Mouse (Mus musculus): ENCODE results near the gene Zfp61. TPM values are rescaled to one million over a fixed set of nuclear protein-coding genes. Genes with fewer than 3 reads are reported as not detected.
"Not testable (repeated sequence)": the region's sequence is repeated elsewhere in the genome, so short reads cannot be mapped to it uniquely, and the experiment has no call there.

The Zfp61 gene
- total RNA-seq, 2 experiments from 2014 or later = 4.2 to 6.6 TPM

GRCm38 (mm10) chr7:24296386-24296785 is 4.6 kb downstream of the Zfp61 start:
- no peak for DNase-seq

DNA sequence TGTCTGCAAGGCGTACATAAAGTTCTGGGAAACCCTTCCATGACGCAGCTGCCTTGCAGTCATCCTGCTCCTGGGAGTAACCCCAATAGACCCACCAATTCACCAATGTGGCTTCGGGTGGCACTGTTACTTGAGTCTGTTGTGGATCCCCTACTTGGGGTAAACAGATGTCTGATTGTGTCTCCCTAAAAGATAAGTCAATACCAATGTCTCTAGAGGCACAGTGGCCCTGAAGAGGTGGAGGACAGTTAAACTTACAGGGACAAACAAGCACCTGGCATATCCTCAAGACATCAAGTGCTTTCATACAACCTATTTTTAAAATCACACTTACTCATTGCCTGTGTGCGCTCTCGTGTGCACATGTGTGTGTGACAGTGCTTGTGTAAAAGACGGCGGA is 5.7 kb downstream of the Zfp61 start:
- no peak for DNase-seq

DNA sequence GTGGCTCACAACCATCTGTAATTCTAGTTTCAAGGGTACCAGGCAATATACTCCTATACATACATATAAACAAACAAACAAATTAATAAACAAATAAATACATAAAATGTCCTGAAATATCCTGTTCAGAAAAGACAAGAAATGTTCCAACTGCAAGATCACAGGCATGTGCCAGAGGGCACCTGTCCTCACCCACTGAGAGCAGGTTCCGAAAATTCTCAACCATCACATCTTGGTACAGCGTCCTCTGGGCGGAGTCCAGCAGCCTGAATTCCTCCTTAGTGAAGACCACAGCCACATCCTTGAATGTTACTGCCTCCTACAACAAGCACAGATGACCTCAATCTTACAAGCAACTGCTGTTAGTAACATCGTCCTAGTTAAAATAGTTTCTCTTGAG is 6.3 kb downstream of the Zfp61 start:
- DNase-seq = no peak

- no peak for DNase-seq
Observed at GRCm38 (mm10) chr7:24293061-24293851, 7.8 kb downstream of the Zfp61 start.

GRCm38 (mm10) chr7:24291387-24292090 is 9.5 kb downstream of the Zfp61 start:
- DNase-seq = no peak

GRCm38 (mm10) chr7:24290106-24290693 is 10.8 kb downstream of the Zfp61 start:
- DNase-seq = no peak

- no peak for DNase-seq
Observed at GRCm38 (mm10) chr7:24288512-24288911, 12.5 kb downstream of the Zfp61 start.

GRCm38 (mm10) chr7:24287670-24288069 is 13.4 kb downstream of the Zfp61 start:
- DNase-seq = no peak

DNA sequence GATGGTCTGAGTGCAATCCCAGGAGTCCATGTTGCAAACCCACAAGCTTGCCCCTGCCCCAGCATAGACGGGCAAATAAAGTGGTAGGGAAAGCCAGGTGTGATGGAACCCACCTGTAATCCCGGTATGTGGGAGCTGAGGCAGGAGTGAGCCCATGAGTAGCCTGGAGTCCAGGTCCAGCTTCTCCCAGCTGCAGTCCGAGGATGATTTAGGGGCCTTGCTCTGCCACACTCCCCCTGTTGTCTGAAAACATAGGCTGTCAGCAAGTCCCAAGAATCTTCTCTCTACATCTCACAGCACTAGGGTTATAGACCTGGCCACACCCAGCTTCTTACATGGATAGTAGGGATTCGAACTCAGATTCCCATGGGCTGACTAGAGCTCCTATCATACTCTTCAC is 14.1 kb downstream of the Zfp61 start:
- DNase-seq = no peak

GRCm38 (mm10) chr7:24286090-24286489 is 14.9 kb downstream of the Zfp61 start:
- DNase-seq = no peak

GRCm38 (mm10) chr7:24280858-24281145 is 20.2 kb downstream of the Zfp61 start:
- no peak for DNase-seq

DNA sequence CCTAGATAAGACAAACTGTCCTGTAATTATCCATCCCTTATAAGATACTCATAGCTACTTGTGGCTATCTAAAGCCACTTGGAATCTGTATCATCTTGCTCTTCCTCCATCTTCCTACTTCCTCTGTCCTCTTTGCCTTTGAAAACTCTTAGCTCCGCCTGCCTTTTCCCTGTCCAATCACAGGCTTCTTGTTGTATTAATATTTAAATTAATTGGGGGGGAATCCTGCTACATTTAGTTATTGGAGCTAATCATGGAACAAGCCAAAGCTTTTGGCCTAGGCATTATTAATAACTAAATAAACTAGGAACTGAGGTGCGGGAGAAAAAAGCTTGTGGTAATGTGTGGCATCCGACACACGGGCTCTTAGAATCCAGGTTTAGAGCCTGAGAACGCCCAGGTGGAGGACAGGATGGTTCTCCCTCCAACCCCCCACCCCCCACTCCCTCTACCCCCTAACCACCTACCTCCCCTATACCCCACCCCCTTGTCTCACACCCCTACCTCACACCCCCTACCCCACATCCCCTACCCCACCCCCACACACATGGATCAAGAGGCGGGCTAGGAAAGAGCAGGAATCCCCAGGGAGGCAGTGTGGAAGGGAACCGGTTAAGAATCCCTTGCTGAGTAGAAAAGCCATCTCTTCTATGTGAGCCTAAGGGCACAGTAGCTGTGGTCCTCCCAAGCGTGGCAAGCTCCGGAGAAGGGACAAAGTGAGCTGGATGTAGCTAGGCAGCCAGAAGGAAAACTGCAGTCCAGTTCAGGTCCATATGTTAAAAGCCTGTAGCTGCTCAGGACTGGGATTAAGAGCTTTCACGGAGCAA is 20.8 kb downstream of the Zfp61 start:
- DNase-seq = no peak

- not testable (repeated sequence) for DNase-seq
Observed at GRCm38 (mm10) chr7:24278771-24279170, 22.3 kb downstream of the Zfp61 start.

GRCm38 (mm10) chr7:24274456-24274855 is 26.6 kb downstream of the Zfp61 start:
- no peak for DNase-seq

DNA sequence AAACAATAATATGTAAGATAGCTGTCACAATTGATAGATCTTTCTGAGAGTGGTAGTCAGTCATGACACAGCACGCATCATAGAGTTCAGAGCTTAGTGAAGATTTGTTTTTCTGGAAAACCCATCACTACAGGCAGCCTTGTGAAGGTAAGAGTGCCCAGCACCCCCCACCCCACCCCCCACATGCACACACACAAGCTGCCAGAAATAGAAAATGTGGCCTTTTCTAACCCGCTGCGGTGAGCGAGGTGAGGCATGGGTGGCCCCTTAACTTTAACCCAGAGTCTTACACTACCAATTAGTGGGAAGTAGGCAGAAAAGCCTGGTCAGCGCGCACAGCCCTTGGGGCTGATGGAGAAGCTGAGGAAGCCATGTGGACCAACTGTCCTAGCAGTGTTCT is 29.8 kb downstream of the Zfp61 start:
- DNase-seq = no peak

GRCm38 (mm10) chr7:24270288-24270672 is 30.8 kb downstream of the Zfp61 start, which contains the start of gene Zfp93:
TSS of gene Zfp93 (plus strand) at chr7:24270420.
- peak; percentile 76 for DNase-seq

DNA sequence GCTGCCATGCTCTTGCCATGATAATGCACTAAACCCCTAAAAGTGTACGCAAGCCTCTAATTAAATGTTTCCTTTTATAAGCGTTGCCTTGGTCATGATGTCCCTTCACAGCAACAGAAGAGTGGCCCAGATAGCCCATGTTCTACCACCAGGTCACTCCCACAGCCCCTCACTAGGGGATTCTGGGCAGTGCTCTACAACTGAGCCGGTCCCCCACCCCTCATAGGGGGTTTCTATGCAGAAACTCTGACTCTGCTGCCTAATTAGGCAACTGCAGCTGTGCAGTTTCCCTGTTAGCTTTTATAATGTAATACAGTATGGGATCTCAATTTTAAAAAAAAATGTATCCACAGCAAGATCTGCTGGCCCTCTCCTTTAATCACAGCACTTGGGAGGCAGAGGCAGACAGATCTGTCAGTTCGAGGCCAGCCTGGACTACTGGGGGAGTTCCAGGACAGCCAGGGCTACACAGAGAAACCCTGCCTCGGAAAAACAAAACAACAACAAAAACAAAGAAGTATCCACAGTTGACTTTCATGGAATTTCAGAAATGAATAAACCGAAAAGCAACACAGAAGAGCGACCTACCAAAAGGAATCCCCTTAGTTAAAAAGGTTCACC is 31.3 kb downstream of the Zfp61 start:
- no peak for DNase-seq

GRCm38 (mm10) chr7:24269256-24269655 is 31.8 kb downstream of the Zfp61 start:
- DNase-seq = no peak

GRCm38 (mm10) chr7:24268176-24269155 is 32.6 kb downstream of the Zfp61 start:
- no peak for DNase-seq

GRCm38 (mm10) chr7:24260000-24260312 is 41.1 kb downstream of the Zfp61 start:
- no peak for DNase-seq

DNA sequence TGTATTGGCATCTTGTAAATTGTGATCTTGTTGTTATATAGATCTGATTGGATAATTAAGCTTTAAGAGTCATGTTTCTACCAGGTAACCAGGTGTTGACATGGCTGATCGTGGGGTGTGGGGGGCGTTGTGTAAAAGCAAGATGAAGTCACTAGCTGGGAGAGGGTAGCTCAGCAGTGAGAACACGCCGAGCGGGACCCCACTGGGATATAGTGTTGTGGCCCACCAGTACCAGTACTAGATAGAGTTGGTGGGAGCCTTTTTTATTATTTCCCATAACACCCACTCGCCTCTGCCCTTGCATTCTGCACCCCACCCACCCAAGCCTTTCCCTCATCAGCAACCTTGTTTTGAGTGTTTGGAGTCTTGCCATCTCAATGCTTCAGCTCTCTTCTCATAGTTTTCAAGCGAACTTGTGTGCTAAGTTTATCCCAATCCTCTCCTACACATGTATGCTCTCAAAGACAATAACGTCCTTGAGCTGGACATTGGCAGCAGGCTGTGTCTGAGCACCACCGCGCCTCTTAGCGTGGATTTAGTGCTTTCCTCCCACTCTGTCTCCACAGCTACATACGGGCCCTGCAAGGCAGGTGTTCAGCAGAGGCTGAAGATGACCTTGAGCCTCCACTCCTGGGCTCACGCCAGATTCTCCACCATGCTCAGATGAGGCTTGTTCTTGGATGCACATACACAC is 41.6 kb downstream of the Zfp61 start:
- DNase-seq = no peak

All from heart, postnatal 4 days (tissue).